24 mouse cellular contexts compared by ENCODE assay signal in genomic region chr3:79469440-79469839, GRCm38 (mm10).
DNase-seq lines count a peak whose midpoint lies in the region; ATAC-seq and TF ChIP-seq lines count a peak whose summit lies in the region.
"Had no signal": no experiment of that assay in that cellular context is flagged by ENCODE, and none has a peak within 500 bp of the region (broad histone marks: within the 10 kb centered on the region; RNA-seq: fewer than 3 reads in every experiment).

No protein-coding gene starts in this region.

- H3K4me3 ChIP-seq in forebrain, postnatal 0 days (ENCODE audit: low read depth, low read length): no peak overlapping the region
- no peak overlapping the region for H3K4me3 ChIP-seq in forebrain, embryonic 13.5 days
- no peak overlapping the region for H3K4me3 ChIP-seq in layer of hippocampus, adult 2 months
- peak overlapping the region; percentile 29 for H3K4me3 ChIP-seq in megakaryocyte, embryonic 14.5 days (replicated peaks)
- H3K4me3 ChIP-seq: embryonic facial prominence, embryonic 10.5 days; embryonic facial prominence, embryonic 12.5 days had no signal

- H3K4me2 ChIP-seq in forebrain, postnatal 0 days (ENCODE audit: low read depth): no peak overlapping the region
- no peak overlapping the region for H3K4me2 ChIP-seq in forebrain, embryonic 13.5 days
- H3K4me2 ChIP-seq: embryonic facial prominence, embryonic 12.5 days had no signal

- WGBS in forebrain, postnatal 0 days: 91% methylated on average over 5 of the region's 5 CpGs
- WGBS in forebrain, embryonic 13.5 days: 96% methylated on average over 5 of the region's 5 CpGs

- H3K27me3 ChIP-seq in forebrain, postnatal 0 days (ENCODE audit: insufficient read depth, low read length): no peaks in the 10 kb centered on the region
- H3K27me3 ChIP-seq in forebrain, embryonic 13.5 days: no peaks in the 10 kb centered on the region
- no peaks in the 10 kb centered on the region for H3K27me3 ChIP-seq in megakaryocyte, embryonic 14.5 days (replicated peaks)
- H3K27me3 ChIP-seq: CH12.LX; embryonic facial prominence, embryonic 12.5 days; Patski had no signal

- peaks cover 8% of the 10 kb centered on the region; the same call in 1 of the 2 replicates for H3K4me1 ChIP-seq in forebrain, postnatal 0 days (ENCODE audit: insufficient read depth)
- peaks cover 3% of the 10 kb centered on the region; the same call in 1 of the 2 replicates for H3K4me1 ChIP-seq in forebrain, embryonic 13.5 days
- peaks cover 38% of the 10 kb centered on the region for H3K4me1 ChIP-seq in megakaryocyte, embryonic 14.5 days
- H3K4me1 ChIP-seq: embryonic facial prominence, embryonic 10.5 days; embryonic facial prominence, embryonic 12.5 days had no signal

- ATAC-seq in forebrain, postnatal 0 days: peak; percentile 60
- no peak for ATAC-seq in forebrain, embryonic 13.5 days
- ATAC-seq in megakaryocyte, adult 5-6 weeks (ENCODE audit: poor library complexity, severe bottlenecking): no peak
- ATAC-seq: activated CD4-positive, CD25-positive, alpha-beta regulatory T cell, adult 4 months; CD4-positive, CD25-positive, alpha-beta regulatory T cell, adult 4 months; forebrain, embryonic 14.5 days; forebrain, embryonic 16.5 days; Patski had no signal

- no peaks in the 10 kb centered on the region for H3K9me3 ChIP-seq in forebrain, postnatal 0 days (ENCODE audit: low read length)
- H3K9me3 ChIP-seq in forebrain, embryonic 13.5 days (replicated peaks): no peaks in the 10 kb centered on the region
- no peaks in the 10 kb centered on the region for H3K9me3 ChIP-seq in megakaryocyte, embryonic 14.5 days
- H3K9me3 ChIP-seq: embryonic facial prominence, embryonic 10.5 days; embryonic facial prominence, embryonic 12.5 days; G1E had no signal

- peaks cover 8% of the 10 kb centered on the region; the same call in 1 of the 2 replicates for H3K36me3 ChIP-seq in forebrain, postnatal 0 days (ENCODE audit: insufficient read depth)
- H3K36me3 ChIP-seq in forebrain, embryonic 13.5 days (ENCODE audit: poor library complexity, severe bottlenecking): peaks cover 30% of the 10 kb centered on the region
- peaks cover 75% of the 10 kb centered on the region for H3K36me3 ChIP-seq in megakaryocyte, embryonic 14.5 days (replicated peaks; ENCODE audit: low read length)

- TF ChIP-seq CTCF in forebrain, postnatal 0 days (IDR thresholded peaks at IDR 0.05; ENCODE audit: low read depth): no peak
- no peak for TF ChIP-seq CTCF in layer of hippocampus, adult 2 months (conservative IDR thresholded peaks at IDR 0.05)

- H3K9ac ChIP-seq in forebrain, postnatal 0 days: no peak overlapping the region
- H3K9ac ChIP-seq in forebrain, embryonic 13.5 days: no peak overlapping the region
- H3K9ac ChIP-seq: embryonic facial prominence, embryonic 12.5 days had no signal

- no peak overlapping the region for H3K27ac ChIP-seq in forebrain, postnatal 0 days (ENCODE audit: low read depth, low read length)
- no peak overlapping the region for H3K27ac ChIP-seq in forebrain, embryonic 13.5 days
- H3K27ac ChIP-seq in layer of hippocampus, adult 2 months: peak overlapping the region; percentile 85
- H3K27ac ChIP-seq: embryonic facial prominence, embryonic 10.5 days; embryonic facial prominence, embryonic 12.5 days had no signal

- peak; percentile 18 for DNase-seq in forebrain, postnatal 0 days
- DNase-seq in layer of hippocampus, adult 2 months (ENCODE audit: low spot score in 2 of 2): peak in 1 of 2 experiments; percentile 47
- no peak for DNase-seq in layer of hippocampus, adult 9-10 months (ENCODE audit: low spot score)
- DNase-seq: adrenal gland, adult 8-10 months; adrenal gland, postnatal 14 days; adrenal gland, postnatal 36 days; B cell, adult 2 months; cerebellum, adult 11-12 months; cerebellum, adult 2 months; cerebellum, adult 9-10 months; cerebellum, postnatal 10 days; cerebellum, postnatal 25 days had no signal
